Mouse (Mus musculus) stomach, postnatal 0 days (tissue): ENCODE results near the gene Lrp3.

ENCODE experiments used
- CTCF ChIP-seq: IDR thresholded peaks from 2 replicates; pipeline ENCODE4 v1.5.1; 2016; ENCODE audit warnings: antibody characterized with exemption, low read depth, mild to moderate bottlenecking, moderate library complexity
- EP300 ChIP-seq: optimal IDR thresholded peaks from 2 replicates; pipeline ENCODE3; 2016; ENCODE audit warnings: antibody characterized with exemption

- TF ChIP-seq CTCF (no peak), EP300 (no peak)
Observed at GRCm38 (mm10) chr7:35199755-35200154, 15.5 kb downstream of the Lrp3 start.
